Mouse (Mus musculus): ENCODE results near the gene Dnase1l3.

The Dnase1l3 gene

DNA sequence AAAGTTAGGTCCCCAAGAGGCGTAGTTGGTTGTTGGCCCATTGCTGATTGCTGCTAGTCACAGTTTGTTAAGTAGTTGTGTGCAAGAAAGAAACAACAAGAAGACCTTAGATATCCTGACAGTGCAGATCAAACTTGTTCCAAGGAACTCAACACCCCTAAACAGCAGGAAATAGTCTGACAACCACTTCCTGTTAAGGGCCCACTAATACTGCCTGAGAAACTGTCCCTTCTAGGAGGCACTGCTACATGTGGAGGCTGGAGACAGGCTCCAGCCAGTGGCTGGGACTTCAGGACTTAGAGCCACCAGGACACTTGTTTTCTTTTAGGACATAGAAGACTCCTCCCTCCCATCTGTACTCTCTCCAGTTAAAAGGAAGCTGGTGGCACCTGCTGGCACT is 16.9 kb downstream of the Dnase1l3 start:
- DNase-seq (ENCODE audit: low spot score in 2 of 2) = no peak

DNA sequence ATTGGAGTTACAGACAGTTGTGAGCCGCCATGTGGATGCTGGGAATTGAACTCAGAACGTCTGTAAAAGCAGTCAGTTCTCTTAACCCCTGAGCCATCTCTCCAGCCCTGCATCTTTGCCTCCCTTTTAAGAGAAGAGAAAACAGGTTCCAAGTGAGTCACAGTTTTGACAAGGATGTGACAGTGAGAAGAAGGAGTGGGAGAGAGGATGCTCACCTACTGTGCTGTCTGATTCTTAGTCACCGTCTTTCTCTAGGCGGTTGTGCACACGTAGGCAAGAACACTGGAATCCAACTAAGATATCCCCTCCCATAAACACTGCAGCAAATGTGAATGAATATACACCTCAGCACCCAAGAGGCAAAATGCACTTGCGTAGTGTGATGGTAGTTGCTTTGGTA is 19.2 kb downstream of the Dnase1l3 start:
- DNase-seq (ENCODE audit: low spot score in 2 of 2) = no peak

DNA sequence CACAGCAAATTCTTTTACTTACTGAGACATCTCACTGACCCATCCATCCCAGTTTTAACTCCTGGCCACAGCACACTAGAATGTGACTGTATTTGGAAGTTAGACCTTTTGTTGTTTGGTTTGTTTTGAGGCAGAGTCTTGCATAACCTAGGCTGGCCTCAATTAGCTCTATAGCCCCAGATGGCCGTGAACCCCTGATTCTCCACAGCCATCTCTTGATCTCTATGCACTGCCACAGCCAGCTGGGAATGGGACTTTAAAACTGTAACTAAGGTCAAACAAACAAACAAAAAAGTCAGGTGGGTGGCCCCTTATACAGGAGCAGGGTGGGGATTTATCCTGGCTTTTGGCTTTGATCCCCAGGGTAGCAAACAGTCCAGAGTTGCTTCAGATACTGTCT is 19.7 kb downstream of the Dnase1l3 start:
- DNase-seq (ENCODE audit: low spot score in 2 of 2) = no peak

DNA sequence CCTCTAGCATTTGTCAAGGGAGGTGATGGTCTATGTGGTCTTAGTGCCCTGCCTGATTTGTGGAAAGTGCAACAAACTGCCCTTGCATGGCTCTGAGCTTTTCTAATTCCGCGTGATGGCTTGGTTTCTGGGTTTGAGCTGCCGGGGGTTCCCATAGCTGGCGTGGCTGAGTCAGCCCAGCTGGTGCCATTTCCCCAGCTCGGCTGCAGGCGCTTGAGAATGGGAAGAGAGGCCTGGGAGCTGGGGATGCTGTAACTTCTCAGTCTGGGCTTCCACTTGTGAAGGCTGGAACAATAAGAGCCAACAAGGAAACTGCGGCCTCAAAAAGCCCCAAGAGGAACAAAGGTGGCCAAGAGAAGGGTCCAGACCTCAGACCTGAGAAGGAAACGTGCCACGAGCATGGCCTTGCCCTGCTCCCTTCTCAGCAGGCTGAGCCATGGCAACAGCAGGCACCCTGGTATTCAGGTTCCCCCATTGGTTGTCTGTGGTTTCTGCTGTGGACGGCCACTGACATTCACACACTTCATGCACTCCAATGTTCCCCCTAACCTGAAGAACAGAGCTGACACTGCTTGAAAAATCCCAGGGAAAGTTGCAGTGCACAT is 22.4 kb downstream of the Dnase1l3 start:
- no peak for DNase-seq (ENCODE audit: low spot score in 2 of 2)

DNA sequence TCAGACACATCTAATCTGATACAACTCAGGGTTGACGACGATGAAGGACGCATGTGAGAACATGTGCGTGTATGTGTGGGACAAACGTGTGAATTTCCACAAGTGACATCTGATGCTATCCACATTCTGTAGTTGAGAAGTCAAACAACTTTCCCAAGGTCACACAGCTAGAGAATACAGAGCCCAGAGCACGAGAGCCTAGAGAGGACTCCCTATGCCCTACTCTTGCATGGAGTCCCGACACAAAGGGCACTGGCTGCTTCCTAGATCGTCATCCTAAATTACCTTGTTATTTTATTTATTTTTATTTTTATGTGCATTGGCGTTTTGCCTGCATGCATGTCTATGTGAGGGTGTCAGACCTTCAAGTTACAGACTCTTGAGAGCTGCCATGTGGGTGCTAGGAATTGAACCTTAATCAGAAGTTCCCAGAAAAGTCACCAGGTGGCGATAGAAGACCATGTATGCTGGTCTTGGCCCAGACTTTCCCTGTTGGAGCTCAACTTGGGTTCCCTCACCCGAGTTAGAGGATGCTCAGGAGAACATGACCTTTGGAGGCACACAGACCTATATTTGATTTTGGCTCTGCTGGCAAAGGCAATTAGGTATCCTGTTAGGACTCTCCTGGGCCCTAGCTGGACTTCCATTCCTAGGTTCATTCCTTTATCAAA is 30.0 kb downstream of the Dnase1l3 start:
- no peak for DNase-seq (ENCODE audit: low spot score in 2 of 2)

DNA sequence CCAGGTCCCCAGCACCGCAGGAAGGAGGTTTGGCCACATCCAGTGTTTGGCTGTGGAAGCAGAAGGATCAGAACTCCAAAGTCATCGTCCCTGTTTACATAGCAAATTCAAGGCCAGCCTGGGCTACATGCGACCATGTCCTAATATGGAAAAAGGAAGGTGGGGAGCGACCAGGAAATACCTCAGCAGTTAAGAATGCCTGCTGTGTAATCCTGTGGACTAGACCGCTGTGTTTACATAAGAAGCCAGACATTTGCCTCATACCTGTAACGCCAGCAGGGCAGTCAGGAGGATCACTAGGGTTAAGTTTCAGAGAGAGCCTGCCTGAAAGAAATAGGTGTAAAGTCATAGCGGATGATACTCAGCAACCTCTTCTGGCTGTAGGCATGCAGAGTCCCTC is 31.2 kb downstream of the Dnase1l3 start:
- DNase-seq (ENCODE audit: low spot score in 2 of 2) = no peak

DNA sequence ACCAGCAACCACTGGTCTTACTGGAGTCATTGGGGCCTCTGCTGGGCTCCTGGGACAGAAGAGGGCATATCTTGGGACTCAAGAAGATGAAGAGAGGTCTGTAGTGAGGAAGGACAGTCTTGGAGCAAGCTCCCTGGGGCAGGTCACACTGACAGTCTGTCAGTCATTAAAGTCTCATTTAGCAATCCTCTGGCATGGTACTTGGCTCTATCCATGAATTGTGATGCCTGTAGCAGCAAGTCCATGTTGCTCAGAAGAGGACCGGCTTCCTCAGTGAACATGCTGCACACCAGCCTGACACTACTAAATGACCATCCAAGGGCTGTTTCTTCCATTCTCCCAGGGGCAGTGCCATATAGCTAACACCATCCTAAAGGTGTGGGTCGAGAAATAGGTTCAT is 31.7 kb downstream of the Dnase1l3 start:
- DNase-seq (ENCODE audit: low spot score in 2 of 2) = no peak

DNA sequence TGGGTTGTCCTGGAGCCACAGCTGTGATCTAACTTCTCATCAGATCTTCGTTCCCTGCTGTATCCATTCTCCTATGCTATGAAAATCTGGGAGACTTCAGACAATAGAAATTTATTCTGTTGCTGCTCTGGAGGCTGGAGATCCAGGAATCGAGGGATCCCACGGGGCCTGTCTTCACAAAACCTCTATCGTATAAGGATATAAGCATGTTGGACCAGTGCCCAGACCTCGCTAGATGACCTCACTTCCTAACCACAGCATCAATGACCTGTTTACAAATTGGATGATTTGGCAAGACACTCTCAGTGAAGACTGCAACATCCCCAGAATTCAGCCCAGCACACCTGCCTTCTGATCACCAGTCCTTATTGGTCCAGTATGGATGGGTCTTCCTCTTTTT is 32.7 kb downstream of the Dnase1l3 start:
- DNase-seq (ENCODE audit: low spot score in 2 of 2) = no peak

DNA sequence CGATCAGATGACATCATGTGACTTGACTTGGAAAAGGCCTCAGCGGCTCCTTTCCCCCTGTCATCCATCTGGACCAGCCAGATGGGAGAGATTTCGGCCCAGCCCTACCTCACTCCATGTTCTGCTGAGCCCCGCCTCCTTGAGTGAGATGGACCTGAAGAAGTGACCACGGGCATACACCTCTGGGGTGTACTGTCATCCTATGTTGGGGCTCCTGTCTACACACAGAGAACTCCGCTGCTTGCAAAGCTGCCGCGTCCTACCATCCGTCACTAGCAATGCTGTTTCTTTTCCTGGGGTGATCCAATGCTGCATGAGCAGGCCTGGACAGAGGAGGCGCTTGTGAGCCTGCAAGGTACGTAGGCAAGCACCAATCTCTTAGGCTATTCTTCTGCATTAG is 33.8 kb downstream of the Dnase1l3 start:
- no peak for DNase-seq (ENCODE audit: low spot score in 2 of 2)

DNA sequence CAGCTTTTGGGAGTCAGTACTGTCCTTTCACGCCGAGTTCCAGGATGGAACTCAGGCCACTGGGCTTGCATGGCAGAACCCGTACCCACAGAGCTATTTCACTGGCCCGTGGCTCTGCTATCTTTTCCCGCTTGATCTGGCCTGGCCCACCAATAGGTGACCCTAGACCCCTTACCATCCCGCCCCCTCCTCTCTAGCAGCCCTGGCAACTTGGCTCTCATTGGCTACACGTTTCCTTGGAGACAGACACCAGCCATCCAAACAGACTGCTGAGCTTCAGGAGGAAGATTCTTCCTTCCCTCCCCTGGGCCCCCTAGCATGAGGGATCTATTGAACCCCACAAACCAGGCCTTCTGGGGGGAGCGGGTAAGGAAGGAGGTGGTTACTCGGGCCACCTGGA is 37.3 kb downstream of the Dnase1l3 start, which contains the start of gene Gm45521:
Gene Gm45521 (plus strand): TSS at position 240 of the 400 bp plus-strand sequence.
- DNase-seq (ENCODE audit: low spot score in 2 of 2) = no peak

DNA sequence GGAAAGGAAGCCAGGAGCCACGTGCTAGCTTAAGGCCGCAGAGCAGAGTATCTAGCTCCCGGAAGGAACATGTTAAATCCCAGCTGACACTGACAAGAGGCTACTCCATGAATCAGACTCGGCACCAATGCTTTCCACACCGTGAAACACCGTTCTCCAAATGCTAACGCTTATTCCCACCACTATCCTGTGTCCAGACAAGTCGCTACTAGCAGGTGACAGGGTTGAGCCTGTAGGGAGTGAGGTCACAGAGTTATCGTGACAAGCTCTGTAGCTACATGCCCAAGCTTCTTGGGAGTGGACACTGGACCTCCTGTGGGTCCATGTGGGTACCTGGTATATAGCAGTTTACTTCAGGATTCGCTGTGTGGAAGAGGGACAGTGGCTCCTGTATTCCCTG is 37.9 kb downstream of the Dnase1l3 start:
- no peak for DNase-seq (ENCODE audit: low spot score in 2 of 2)

DNA sequence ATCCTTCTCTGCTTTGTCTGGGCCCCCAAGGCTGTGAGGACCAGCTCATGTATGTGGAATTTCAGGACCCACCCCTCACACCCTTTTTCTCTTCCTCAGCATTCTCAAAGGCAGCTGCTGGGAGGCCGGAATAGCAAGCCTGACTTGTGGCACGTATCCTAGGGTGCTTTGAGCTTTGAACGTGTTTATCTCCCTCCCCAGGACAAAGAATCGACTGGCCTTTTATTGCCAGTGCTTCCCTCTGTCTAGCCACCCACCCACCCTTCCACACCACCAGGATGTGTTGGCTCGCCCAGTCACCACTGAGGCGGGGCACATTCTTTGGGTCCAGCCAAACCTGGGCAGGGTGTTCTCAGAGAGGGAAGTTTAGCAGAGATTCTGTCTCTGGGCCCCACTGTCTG is 40.3 kb downstream of the Dnase1l3 start:
- DNase-seq (ENCODE audit: low spot score in 2 of 2) = no peak

DNA sequence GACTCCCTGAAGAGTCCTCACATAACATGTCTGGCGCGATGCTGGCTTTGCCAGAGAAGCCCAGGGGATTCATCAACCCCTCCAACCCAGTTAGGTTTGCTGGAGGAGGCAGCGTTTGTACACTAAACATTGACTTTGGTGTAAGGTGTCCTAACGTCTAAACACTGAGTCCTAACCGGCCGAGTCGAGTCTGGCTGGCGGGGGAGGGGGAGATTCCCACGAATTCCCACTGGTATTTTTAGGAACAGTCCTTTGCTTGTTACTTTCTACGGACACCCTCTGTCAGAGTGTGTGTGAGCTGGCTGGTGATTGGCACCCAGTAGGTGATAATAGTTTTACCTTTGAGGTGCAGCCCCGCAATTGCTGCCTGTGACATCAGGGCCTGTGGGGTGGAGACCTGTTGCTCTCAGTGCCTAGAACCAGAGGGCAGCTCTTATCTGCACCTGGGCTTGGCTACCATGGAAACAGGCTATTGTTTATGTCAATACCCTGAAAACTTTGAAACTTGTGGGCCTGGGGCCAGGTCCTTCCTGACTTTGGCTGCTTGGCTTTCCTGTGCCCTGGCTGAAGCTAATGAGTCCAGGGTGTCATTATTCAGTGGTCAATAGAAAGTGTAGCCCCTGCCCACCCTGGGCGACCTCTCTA is 41.6 kb downstream of the Dnase1l3 start:
- DNase-seq (ENCODE audit: low spot score in 2 of 2) = no peak

DNA sequence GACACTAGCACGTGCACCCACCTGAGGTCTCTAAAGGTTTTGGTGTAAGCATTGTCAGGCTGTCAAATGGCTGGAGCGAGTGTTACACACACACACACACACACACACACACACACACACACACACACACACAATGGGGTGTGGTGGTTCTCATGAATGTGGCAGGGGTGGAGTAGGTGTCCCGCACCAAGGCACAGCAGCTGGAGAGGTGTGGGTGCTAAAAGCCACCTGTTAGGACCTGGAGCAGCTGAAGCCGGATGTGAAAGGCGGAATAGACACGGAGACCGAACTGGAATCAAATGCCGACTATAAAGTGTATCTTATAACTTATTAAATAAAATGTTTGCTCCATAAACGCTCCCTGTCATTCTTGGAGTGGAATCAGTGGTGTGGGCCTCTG is 43.1 kb downstream of the Dnase1l3 start:
- DNase-seq (ENCODE audit: low spot score in 2 of 2) = no peak

DNA sequence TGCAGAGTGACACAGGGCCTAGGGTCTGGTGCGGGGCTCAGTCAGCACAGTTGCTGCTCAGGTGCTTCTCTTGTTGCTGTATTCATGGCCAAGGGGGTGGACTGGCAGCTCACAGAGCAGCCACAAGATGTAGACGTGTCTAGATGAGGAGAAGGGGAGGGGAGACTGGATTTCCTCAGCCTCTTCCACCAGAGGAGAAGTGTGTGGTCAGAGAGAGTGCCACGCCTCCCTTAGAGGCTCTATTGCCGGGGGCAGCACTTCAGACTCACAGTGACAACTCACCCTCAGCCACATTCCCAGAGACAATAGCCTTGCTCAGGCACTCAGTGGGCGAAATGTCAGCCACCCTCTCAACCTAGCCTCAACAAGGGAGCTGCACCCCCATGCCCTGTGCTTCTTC is 49.1 kb downstream of the Dnase1l3 start:
- no peak for DNase-seq (ENCODE audit: low spot score in 2 of 2)

DNA sequence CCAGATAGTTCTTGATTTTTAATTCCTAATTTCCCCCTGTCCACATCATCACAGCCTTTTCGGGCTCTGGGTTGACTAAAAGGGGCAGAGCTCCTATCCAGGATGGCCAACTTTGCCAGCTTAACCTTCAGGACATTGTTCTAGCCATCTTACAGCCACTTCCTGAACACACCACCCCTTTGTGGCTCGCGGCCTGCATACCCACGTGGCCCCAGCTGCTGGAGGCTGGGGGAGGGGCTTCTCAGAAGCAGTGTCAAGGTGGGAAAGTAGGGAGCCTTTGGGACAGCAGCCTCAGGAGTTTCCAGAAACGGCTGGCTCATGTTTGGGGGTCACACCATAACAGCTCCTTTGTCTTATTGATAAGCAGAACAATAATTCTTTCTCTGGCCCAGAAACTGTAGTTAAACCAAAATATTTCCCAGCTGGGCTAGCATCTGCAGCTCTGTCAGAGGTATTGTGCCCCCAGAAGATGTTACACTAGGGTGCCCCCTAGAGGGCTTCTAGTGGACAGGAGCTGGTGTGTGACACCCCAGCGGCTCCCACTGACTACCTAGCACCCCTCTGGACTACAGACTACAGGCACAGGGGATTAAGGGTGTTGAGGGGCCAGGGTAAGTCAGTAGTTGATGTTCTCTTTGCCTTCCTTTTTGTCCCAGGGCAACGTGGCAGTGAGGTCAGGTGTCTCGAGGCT is 49.9 kb downstream of the Dnase1l3 start:
- DNase-seq (ENCODE audit: low spot score in 2 of 2) = no peak

DNA sequence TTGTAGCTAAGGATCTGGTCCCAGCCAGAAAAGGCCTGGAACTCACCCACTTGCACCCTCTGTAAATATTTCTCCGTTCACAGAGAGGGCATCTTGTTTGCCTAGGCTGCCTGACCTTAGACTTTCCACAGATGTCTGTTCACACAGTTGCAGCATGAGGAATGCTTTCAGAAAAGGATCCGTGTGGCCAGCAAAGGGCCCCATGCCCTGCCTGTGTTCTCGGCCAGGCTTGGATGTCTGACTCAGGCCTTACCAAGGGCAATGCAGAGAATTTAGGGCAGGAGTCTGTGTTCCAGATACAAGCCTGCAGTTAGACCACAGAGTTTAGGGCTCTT is 50.6 kb downstream of the Dnase1l3 start:
- DNase-seq (ENCODE audit: low spot score in 2 of 2) = no peak

DNA sequence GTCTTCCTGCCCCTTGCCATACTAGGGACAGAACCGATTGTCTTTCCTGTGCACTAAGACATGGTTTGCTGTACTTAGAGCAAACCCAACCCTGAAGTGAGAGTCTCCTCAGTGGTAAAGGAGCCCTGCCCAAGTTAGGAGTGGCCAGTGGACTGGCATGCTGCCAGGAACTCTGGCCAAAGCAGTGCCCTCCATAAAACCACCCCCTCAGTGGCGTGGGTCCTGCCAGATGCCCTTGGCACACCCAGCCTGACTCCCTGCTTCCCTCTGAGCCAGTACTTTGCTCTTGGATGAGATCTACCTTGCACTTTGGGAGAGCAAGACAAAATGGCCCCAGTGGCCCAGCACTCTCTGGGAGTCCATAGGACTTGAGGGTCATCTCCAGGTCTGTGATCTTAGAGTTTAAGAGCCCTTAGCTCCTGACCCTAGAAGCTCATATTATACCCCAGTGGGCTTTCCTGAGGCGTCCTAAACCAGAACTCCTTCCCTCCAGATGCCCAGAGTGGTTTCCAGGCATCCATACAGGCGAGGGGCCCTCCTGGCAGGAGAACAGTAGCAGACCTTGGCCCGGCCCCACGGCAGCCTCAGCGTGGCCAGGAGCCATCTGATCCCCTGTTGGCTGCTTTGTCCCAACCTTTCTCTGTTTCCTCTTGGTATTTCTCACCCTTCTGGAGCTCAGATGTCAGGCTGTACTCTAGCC is 51.1 kb downstream of the Dnase1l3 start:
- peak in 1 of 2 experiments; percentile 42 for DNase-seq (ENCODE audit: low spot score in 2 of 2)

DNA sequence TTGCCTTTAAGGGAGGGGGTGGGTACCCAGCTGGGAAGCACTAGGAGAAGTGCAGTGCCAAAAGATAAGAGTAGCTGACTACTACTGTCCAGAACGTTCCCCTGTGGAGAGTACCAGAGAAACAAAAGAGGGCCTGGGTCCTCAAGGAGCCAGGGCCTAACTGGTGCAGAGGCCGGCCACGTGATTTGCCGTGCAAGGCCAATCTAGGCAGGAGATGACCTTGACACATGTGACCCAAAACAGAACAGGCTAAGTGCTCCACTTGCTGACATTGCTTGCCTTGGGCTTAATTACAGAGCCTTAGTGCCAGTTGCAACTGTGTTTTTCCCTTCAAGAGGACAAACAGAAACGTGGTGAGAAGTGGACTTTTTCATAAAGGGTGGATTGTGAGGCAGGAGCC is 53.0 kb downstream of the Dnase1l3 start:
- DNase-seq (ENCODE audit: low spot score in 2 of 2) = no peak

DNA sequence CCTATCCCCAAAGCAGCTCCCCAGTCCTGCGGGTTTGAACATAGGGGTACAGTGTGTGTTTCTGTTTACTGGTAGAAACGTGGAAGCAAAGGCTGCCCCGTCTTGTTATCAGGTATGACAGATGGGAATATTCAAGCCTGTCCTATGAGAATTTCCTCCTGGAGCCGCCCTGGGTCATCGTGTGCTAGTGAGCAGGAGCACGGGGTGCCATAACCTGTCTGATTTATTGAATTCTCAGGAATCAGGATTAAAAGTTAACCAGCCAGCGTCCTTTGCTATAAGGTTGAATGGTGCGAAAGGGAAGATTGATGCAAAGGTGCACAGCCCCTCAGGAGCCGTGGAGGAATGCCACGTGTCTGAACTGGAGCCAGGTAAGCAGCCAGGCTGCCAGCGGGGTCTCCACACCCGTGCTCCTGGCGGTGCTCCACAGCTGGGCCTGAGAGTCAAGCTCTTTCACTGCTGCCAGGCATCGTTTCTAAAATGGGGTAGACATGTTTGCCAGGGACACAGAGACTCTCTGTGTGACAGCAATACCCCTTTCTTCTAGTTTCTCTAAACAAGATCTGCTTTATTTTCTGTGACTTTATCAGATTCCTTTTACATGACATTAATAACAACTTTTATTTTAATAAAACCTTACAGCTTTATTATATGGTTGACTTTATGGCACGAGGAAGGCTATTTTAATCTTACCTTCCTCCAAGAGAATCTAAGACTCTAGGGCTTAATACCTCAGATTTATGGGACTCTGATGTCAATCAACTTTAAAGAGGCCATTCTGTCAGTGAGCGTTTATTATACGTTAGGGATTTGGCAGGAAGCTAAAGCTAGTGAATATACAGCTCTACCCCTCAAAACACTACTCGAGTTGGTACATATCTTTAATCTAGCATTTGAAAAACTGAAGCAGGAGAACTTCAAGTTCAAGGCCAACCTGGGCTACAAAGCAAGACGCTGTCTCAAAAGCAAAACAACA is 55.3 kb downstream of the Dnase1l3 start:
- DNase-seq (ENCODE audit: low spot score in 2 of 2) = no peak

DNA sequence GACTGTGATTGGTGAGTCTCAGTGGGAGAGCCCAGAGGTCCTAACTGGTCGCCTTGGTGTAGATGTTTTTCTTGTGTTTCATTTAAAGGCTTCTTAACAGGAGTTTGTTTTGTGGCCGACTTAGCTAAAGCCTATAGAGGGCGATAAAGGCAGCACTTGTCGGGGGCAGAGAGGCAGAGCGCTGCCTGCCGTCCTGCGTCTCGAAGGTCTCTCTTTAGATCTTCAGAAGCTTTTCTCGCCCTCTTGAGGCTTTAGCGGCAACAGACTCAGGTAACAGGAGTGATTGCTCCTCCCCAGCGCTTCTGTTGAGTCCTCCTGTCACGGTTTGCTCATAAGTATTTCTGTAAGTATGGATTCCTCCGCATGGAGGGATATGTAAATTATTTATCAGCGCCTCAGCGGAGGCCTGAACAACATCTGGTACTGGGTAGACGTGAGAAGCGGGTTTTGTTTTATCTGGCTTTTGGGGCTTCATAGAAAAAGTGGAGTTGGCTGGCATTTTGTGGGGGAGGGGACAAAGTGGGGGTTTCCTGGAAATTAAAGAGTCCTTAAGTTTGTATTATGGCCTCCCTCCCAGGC is 57.2 kb downstream of the Dnase1l3 start:
- no peak for DNase-seq (ENCODE audit: low spot score in 2 of 2)
